Mouse (Mus musculus): Measurements from ENCODE around the gene Tas1r1.

Tas1r1 gene

GRCm38 (mm10) chr4:151988342-151989109 is 49.8 kb downstream of the Tas1r1 start, which contains the start of gene Thap3:
Gene Thap3 (minus strand): TSS chr4:151988997.
- peak in 1 of 2 experiments; percentile 81 for DNase-seq (ENCODE audit: low spot score in 2 of 2)

GRCm38 (mm10) chr4:151988014-151988341 is 50.4 kb downstream of the Tas1r1 start:
- DNase-seq (ENCODE audit: low spot score in 2 of 2) = no peak

- no peak for DNase-seq (ENCODE audit: low spot score in 2 of 2)
Observed at GRCm38 (mm10) chr4:151986650-151987049, 51.7 kb downstream of the Tas1r1 start.

- DNase-seq (ENCODE audit: low spot score in 2 of 2) = no peak
Observed at GRCm38 (mm10) chr4:151985886-151986285, 52.5 kb downstream of the Tas1r1 start.

- DNase-seq (ENCODE audit: low spot score in 2 of 2) = no peak
Observed at GRCm38 (mm10) chr4:151983560-151983959, 54.8 kb downstream of the Tas1r1 start.

GRCm38 (mm10) chr4:151983043-151983442 is 55.3 kb downstream of the Tas1r1 start:
- no peak for DNase-seq (ENCODE audit: low spot score in 2 of 2)

GRCm38 (mm10) chr4:151981363-151981762 is 57.0 kb downstream of the Tas1r1 start:
- DNase-seq (ENCODE audit: low spot score in 2 of 2) = peak; percentile 69 to 81

- DNase-seq (ENCODE audit: low spot score in 2 of 2) = no peak
Observed at GRCm38 (mm10) chr4:151980699-151981098, 57.7 kb downstream of the Tas1r1 start.

Data from frontal cortex, postnatal 10 days (tissue).